21 mouse cellular contexts compared by ENCODE assay signal in genomic region chr8:49194592-49195332, GRCm38 (mm10).
A peak's percentile ranks its signal among the peaks of the same experiment; 100 is the strongest.
DNase-seq lines count a peak whose midpoint lies in the region; ATAC-seq and TF ChIP-seq lines count a peak whose summit lies in the region.
"Had no signal": no experiment of that assay in that cellular context is flagged by ENCODE, and none has a peak within 500 bp of the region (broad histone marks: within the 10 kb centered on the region; RNA-seq: fewer than 3 reads in every experiment).

No protein-coding gene starts in this region.

- H3K36me3 ChIP-seq in hindbrain, embryonic 11.5 days (ENCODE audit: control insufficient read depth, insufficient read depth, low read length): no peaks in the 10 kb centered on the region
- H3K36me3 ChIP-seq in hindbrain, embryonic 13.5 days: no peaks in the 10 kb centered on the region
- H3K36me3 ChIP-seq in hindbrain, postnatal 0 days (ENCODE audit: insufficient read depth, low read length): no peaks in the 10 kb centered on the region
- H3K36me3 ChIP-seq in neural tube, embryonic 13.5 days: no peaks in the 10 kb centered on the region
- no peaks in the 10 kb centered on the region for H3K36me3 ChIP-seq in kidney, embryonic 16.5 days (ENCODE audit: insufficient read depth, low read length)
- H3K36me3 ChIP-seq: embryonic facial prominence, embryonic 15.5 days; heart, embryonic 13.5 days had no signal

- H3K4me2 ChIP-seq in hindbrain, embryonic 11.5 days (replicated peaks; ENCODE audit: low read depth, low read length): no peak overlapping the region
- no peak overlapping the region for H3K4me2 ChIP-seq in hindbrain, embryonic 13.5 days
- H3K4me2 ChIP-seq in hindbrain, postnatal 0 days (ENCODE audit: low read depth, low read length): no peak overlapping the region
- no peak overlapping the region for H3K4me2 ChIP-seq in neural tube, embryonic 13.5 days
- H3K4me2 ChIP-seq in kidney, embryonic 16.5 days (replicated peaks; ENCODE audit: low read depth, low read length): no peak overlapping the region
- H3K4me2 ChIP-seq: embryonic facial prominence, embryonic 15.5 days; heart, embryonic 13.5 days had no signal

- no peak for ATAC-seq in hindbrain, embryonic 11.5 days (ENCODE audit: low FRiP score)
- ATAC-seq in hindbrain, embryonic 13.5 days (ENCODE audit: low FRiP score): no peak
- ATAC-seq in hindbrain, postnatal 0 days: no peak
- no peak for ATAC-seq in neural tube, embryonic 13.5 days (ENCODE audit: low read depth)
- ATAC-seq in kidney, embryonic 16.5 days (ENCODE audit: low FRiP score, low TSS enrichment): no peak
- ATAC-seq: intestine, postnatal 0 days; liver, postnatal 0 days; Patski had no signal

- no peaks in the 10 kb centered on the region for H3K9me3 ChIP-seq in hindbrain, embryonic 11.5 days (ENCODE audit: control insufficient read depth, low read length)
- no peaks in the 10 kb centered on the region for H3K9me3 ChIP-seq in hindbrain, embryonic 13.5 days
- no peaks in the 10 kb centered on the region for H3K9me3 ChIP-seq in hindbrain, postnatal 0 days (ENCODE audit: low read length)
- no peaks in the 10 kb centered on the region for H3K9me3 ChIP-seq in neural tube, embryonic 13.5 days
- no peaks in the 10 kb centered on the region for H3K9me3 ChIP-seq in kidney, embryonic 16.5 days (ENCODE audit: low read length)
- H3K9me3 ChIP-seq: embryonic facial prominence, embryonic 15.5 days; heart, embryonic 13.5 days had no signal

- H3K27ac ChIP-seq in hindbrain, embryonic 11.5 days (ENCODE audit: low read depth, low read length): no peak overlapping the region
- no peak overlapping the region for H3K27ac ChIP-seq in hindbrain, embryonic 13.5 days
- no peak overlapping the region for H3K27ac ChIP-seq in hindbrain, postnatal 0 days
- H3K27ac ChIP-seq in neural tube, embryonic 13.5 days (replicated peaks): peak overlapping the region; percentile 68
- no peak overlapping the region for H3K27ac ChIP-seq in kidney, embryonic 16.5 days (ENCODE audit: low read length)
- H3K27ac ChIP-seq: embryonic facial prominence, embryonic 15.5 days; heart, embryonic 13.5 days; stomach, postnatal 0 days had no signal

- no peak for TF ChIP-seq CTCF in hindbrain, postnatal 0 days (IDR thresholded peaks at IDR 0.05; ENCODE audit: low read depth)

- no peak overlapping the region for H3K9ac ChIP-seq in hindbrain, embryonic 11.5 days (ENCODE audit: low read depth, low read length)
- H3K9ac ChIP-seq in hindbrain, embryonic 13.5 days: no peak overlapping the region
- no peak overlapping the region for H3K9ac ChIP-seq in hindbrain, postnatal 0 days (replicated peaks; ENCODE audit: low read length)
- no peak overlapping the region for H3K9ac ChIP-seq in neural tube, embryonic 13.5 days
- H3K9ac ChIP-seq in kidney, embryonic 16.5 days (replicated peaks; ENCODE audit: low read length): no peak overlapping the region
- H3K9ac ChIP-seq: embryonic facial prominence, embryonic 15.5 days; heart, embryonic 13.5 days; liver, postnatal 0 days had no signal

- no peaks in the 10 kb centered on the region for H3K4me1 ChIP-seq in hindbrain, embryonic 11.5 days (replicated peaks; ENCODE audit: control insufficient read depth, insufficient read depth, low read length)
- no peaks in the 10 kb centered on the region; the same call in 1 of the 2 replicates for H3K4me1 ChIP-seq in hindbrain, embryonic 13.5 days (replicated peaks)
- 0 out of 2 replicates have a peak, but pooled peaks cover 5% of the 10 kb centered on the region for H3K4me1 ChIP-seq in hindbrain, postnatal 0 days (ENCODE audit: insufficient read depth, low read length)
- H3K4me1 ChIP-seq in neural tube, embryonic 13.5 days (replicated peaks): peaks cover 7% of the 10 kb centered on the region; the same call in 1 of the 2 replicates
- H3K4me1 ChIP-seq in kidney, embryonic 16.5 days (ENCODE audit: insufficient read depth, low read length): no peaks in the 10 kb centered on the region
- H3K4me1 ChIP-seq: embryonic facial prominence, embryonic 15.5 days; heart, embryonic 13.5 days had no signal

- 52% methylated on average over 11 of the region's 11 CpGs for WGBS in hindbrain, embryonic 11.5 days
- 39% methylated on average over 11 of the region's 11 CpGs for WGBS in hindbrain, embryonic 13.5 days
- 32% methylated on average over 11 of the region's 11 CpGs for WGBS in hindbrain, postnatal 0 days
- 45% methylated on average over 11 of the region's 11 CpGs for WGBS in neural tube, embryonic 13.5 days
- WGBS in kidney, embryonic 16.5 days: 83% methylated on average over 11 of the region's 11 CpGs

- H3K27me3 ChIP-seq in hindbrain, embryonic 11.5 days (ENCODE audit: control insufficient read depth, insufficient read depth, low read length): no peaks in the 10 kb centered on the region
- H3K27me3 ChIP-seq in hindbrain, embryonic 13.5 days: no peaks in the 10 kb centered on the region
- H3K27me3 ChIP-seq in hindbrain, postnatal 0 days (ENCODE audit: insufficient read depth, low read length): no peaks in the 10 kb centered on the region
- no peaks in the 10 kb centered on the region for H3K27me3 ChIP-seq in neural tube, embryonic 13.5 days
- H3K27me3 ChIP-seq in kidney, embryonic 16.5 days (ENCODE audit: insufficient read depth, low read length): no peaks in the 10 kb centered on the region
- H3K27me3 ChIP-seq: embryonic facial prominence, embryonic 15.5 days; heart, embryonic 13.5 days had no signal

- DNase-seq in hindbrain, embryonic 11.5 days (ENCODE audit: low spot score): peak; percentile 15
- peak; percentile 1 for DNase-seq in embryo, embryonic 9.5 days (ENCODE audit: extremely low spot score)
- peak; percentile 10 for DNase-seq in hindbrain, postnatal 0 days (ENCODE audit: low spot score)
- no peak for DNase-seq in kidney, adult 11 months
- no peak for DNase-seq in adrenal gland, adult 18-20 months (ENCODE audit: low spot score in 2 of 2)
- DNase-seq: B cell, adult 2 months; cerebellum, adult 11 months; heart, adult 11 months; kidney, postnatal 10 days; liver; liver, postnatal 0 days; lung, postnatal 14 days; thymus, postnatal 25 days had no signal

- no peak overlapping the region for H3K4me3 ChIP-seq in hindbrain, embryonic 11.5 days (ENCODE audit: low read depth, low read length)
- H3K4me3 ChIP-seq in hindbrain, embryonic 13.5 days: no peak overlapping the region
- no peak overlapping the region for H3K4me3 ChIP-seq in hindbrain, postnatal 0 days (ENCODE audit: low read length)
- no peak overlapping the region for H3K4me3 ChIP-seq in neural tube, embryonic 13.5 days
- H3K4me3 ChIP-seq in kidney, embryonic 16.5 days (ENCODE audit: low read length): no peak overlapping the region
- H3K4me3 ChIP-seq: embryonic facial prominence, embryonic 15.5 days; heart, embryonic 13.5 days had no signal

Comparison
In these comparisons a context has a peak if more than half of its experiments do, and no peak if none do; other contexts are left out.
1. DNase-seq: peak in hindbrain, embryonic 11.5 days (single experiment), embryo, embryonic 9.5 days (single experiment) and hindbrain, postnatal 0 days (single experiment); none in kidney, adult 11 months (single experiment) and adrenal gland, adult 18-20 months (0 of 2).